Mouse (Mus musculus): ENCODE measurements at regions not wholly inside any gene's neighbourhood (a gene's known extent, or its start where the extent isn't known, plus 50 kb on each side); places are given as distances from the start of the nearest gene placed in this dataset.
A peak's percentile ranks its signal among the peaks of the same experiment; 100 is the strongest.
"Not testable (repeated sequence)": the region's sequence is repeated elsewhere in the genome, so short reads cannot be mapped to it uniquely, and the experiment has no call there.

GRCm38 (mm10) chr17:61337094-61337493 is 1544.0 kb downstream of the Efna5 start:
- no peak for DNase-seq (ENCODE audit: extremely low read depth, insufficient read length, low spot score)

GRCm38 (mm10) chr17:61325401-61325800 is 1555.7 kb downstream of the Efna5 start:
- no peak for DNase-seq (ENCODE audit: extremely low read depth, insufficient read length, low spot score)

GRCm38 (mm10) chr17:61320865-61321264 is 1560.3 kb downstream of the Efna5 start:
- no peak for DNase-seq (ENCODE audit: extremely low read depth, insufficient read length, low spot score)

GRCm38 (mm10) chr17:61313424-61313823 is 1567.7 kb downstream of the Efna5 start:
- DNase-seq (ENCODE audit: extremely low read depth, insufficient read length, low spot score), result no peak

- DNase-seq (ENCODE audit: extremely low read depth, insufficient read length, low spot score), result no peak
Measured at GRCm38 (mm10) chr17:61311189-61311588, 1569.9 kb downstream of the Efna5 start.

GRCm38 (mm10) chr17:61303611-61304010 is 1577.5 kb downstream of the Efna5 start:
- DNase-seq (ENCODE audit: extremely low read depth, insufficient read length, low spot score), result no peak

GRCm38 (mm10) chr17:61301984-61302383 is 1579.1 kb downstream of the Efna5 start:
- DNase-seq (ENCODE audit: extremely low read depth, insufficient read length, low spot score), result no peak

GRCm38 (mm10) chr17:61301171-61301570 is 1579.9 kb downstream of the Efna5 start:
- no peak for DNase-seq (ENCODE audit: extremely low read depth, insufficient read length, low spot score)

GRCm38 (mm10) chr17:61291129-61291528 is 1590.0 kb downstream of the Efna5 start:
- DNase-seq (ENCODE audit: extremely low read depth, insufficient read length, low spot score), result no peak

- DNase-seq (ENCODE audit: extremely low read depth, insufficient read length, low spot score), result no peak
Measured at GRCm38 (mm10) chr17:61288590-61288989, 1592.5 kb downstream of the Efna5 start.

- no peak for DNase-seq (ENCODE audit: extremely low read depth, insufficient read length, low spot score)
Measured at GRCm38 (mm10) chr17:61273631-61274030, 1607.5 kb downstream of the Efna5 start.

GRCm38 (mm10) chr17:61256526-61256925 is 1624.6 kb downstream of the Efna5 start:
- not testable (repeated sequence) for DNase-seq (ENCODE audit: extremely low read depth, insufficient read length, low spot score)

GRCm38 (mm10) chr17:61248411-61248810 is 1632.7 kb downstream of the Efna5 start:
- DNase-seq (ENCODE audit: extremely low read depth, insufficient read length, low spot score), result no peak

GRCm38 (mm10) chr17:61217198-61217722 is 1663.9 kb downstream of the Efna5 start:
- no peak for DNase-seq (ENCODE audit: extremely low read depth, insufficient read length, low spot score)

- peak; percentile 5 for DNase-seq (ENCODE audit: extremely low read depth, insufficient read length, low spot score)
Measured at GRCm38 (mm10) chr17:61204316-61204715, 1676.8 kb downstream of the Efna5 start.

GRCm38 (mm10) chr17:61187880-61188279 is 1693.2 kb downstream of the Efna5 start:
- not testable (repeated sequence) for DNase-seq (ENCODE audit: extremely low read depth, insufficient read length, low spot score)

GRCm38 (mm10) chr17:61176586-61176985 is 1704.5 kb downstream of the Efna5 start:
- no peak for DNase-seq (ENCODE audit: extremely low read depth, insufficient read length, low spot score)

GRCm38 (mm10) chr17:61159437-61159836 is 1721.7 kb downstream of the Efna5 start:
- DNase-seq (ENCODE audit: extremely low read depth, insufficient read length, low spot score), result no peak

GRCm38 (mm10) chr17:61137006-61137405 is 1744.1 kb downstream of the Efna5 start:
- no peak for DNase-seq (ENCODE audit: extremely low read depth, insufficient read length, low spot score)

GRCm38 (mm10) chr17:61127767-61128166 is 1753.3 kb downstream of the Efna5 start:
- DNase-seq (ENCODE audit: extremely low read depth, insufficient read length, low spot score), result no peak

GRCm38 (mm10) chr17:61106302-61106701 is 1774.8 kb downstream of the Efna5 start:
- DNase-seq (ENCODE audit: extremely low read depth, insufficient read length, low spot score), result no peak

- DNase-seq (ENCODE audit: extremely low read depth, insufficient read length, low spot score), result no peak
Measured at GRCm38 (mm10) chr17:61060450-61060849, 1820.7 kb downstream of the Efna5 start.

GRCm38 (mm10) chr17:61058471-61058870 is 1822.6 kb downstream of the Efna5 start:
- DNase-seq (ENCODE audit: extremely low read depth, insufficient read length, low spot score), result no peak
